Mouse (Mus musculus) testis, adult 2 months (tissue): ENCODE data around the gene Impdh2.
A peak's percentile ranks its signal among the peaks of the same experiment; 100 is the strongest.

ENCODE experiments used
- CTCF ChIP-seq: fragments of 200-500 bp; IDR thresholded peaks from 2 replicates; pipeline ENCODE4 v1.5.1; 2012; ENCODE audit warnings: low read depth, mild to moderate bottlenecking, inconsistent platforms, low read length, moderate library complexity; ENCODE audit not compliant: control insufficient read depth, insufficient read depth, insufficient replicate concordance
- POLR2A ChIP-seq: fragments of 200-500 bp; IDR thresholded peaks from 2 replicates; pipeline ENCODE4 v1.6.1; 2012; ENCODE audit warnings: low read depth, mild to moderate bottlenecking, inconsistent platforms, low read length, moderate library complexity; ENCODE audit not compliant: control insufficient read depth

DNA sequence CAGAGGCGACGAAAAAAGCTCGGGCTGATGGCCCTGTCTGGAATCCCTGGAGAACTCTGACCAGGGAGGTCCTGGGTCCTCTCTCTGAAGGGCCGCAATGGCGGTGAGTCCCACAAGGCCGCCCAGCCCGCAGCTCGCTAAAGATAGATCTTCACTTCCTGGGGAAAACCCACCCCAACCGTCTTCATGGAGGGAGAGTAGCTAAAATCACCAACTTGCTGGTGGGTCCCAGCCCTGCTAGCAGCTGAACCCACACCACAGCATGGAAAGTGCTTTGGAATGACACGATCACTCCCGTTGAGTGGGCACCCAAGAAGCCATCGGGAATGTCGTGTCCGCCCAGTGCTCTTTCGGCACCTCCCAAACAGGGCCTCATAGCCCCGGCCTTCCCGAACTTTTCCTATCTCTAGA lies 8.4 kb downstream of the Impdh2 start:
- TF ChIP-seq CTCF (no peak), POLR2A (peak; percentile 30; the same call in 1 of the 2 replicates)
